Mouse (Mus musculus) mouse trophoblast stem cell (cell line): ENCODE measurements around the gene Rrn3.
"Not testable (repeated sequence)": the region's sequence is repeated elsewhere in the genome, so short reads cannot be mapped to it uniquely, and the experiment has no call there.

Experiments
- in situ Hi-C, 2 experiments: fragments of 300-500 bp; cut with MseI, MboI; formaldehyde crosslinking; loops; 2 replicates in 1 of 2; 3 replicates in 1 of 2; pipeline ENCODE4 v1.15.1; 2025

Gene Rrn3

DNA sequence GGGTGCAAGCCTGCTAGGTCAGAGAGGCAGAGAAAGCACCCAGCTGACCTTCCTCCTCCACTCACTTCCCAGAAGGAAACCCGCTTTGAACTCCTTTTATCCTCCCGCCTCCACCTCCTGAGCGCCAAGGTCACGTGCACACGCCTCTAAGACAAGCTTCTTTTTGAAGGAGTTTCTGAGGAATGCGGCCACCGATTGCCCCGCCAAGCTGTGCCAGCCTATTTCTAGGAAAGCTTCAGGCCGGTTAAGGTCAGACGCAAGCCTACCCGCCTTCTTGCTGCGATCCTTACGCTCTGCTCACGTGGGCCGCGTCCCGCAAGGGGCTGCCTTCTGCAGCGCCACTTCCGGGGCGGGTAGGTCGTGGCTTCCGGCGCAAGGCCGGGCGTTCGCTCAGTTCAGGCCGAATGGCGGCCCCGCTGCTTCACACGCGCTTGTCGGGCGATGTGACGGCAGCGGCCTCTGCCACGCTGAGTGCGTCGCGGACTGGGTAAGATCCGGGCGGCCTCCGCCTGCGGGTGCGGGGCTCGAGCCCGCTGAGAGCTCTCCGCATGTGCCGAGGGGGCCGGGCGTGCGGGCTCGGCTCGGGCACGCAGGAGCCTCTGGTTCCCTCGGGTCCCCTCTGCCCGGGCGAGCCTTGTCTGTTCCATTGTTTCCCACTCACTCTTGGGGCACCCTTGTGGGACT is at the start of gene Rrn3:
Gene Rrn3 (plus strand): TSS at position 356 of the 684 bp plus-strand sequence.
- in situ Hi-C loops: no loop called here

DNA sequence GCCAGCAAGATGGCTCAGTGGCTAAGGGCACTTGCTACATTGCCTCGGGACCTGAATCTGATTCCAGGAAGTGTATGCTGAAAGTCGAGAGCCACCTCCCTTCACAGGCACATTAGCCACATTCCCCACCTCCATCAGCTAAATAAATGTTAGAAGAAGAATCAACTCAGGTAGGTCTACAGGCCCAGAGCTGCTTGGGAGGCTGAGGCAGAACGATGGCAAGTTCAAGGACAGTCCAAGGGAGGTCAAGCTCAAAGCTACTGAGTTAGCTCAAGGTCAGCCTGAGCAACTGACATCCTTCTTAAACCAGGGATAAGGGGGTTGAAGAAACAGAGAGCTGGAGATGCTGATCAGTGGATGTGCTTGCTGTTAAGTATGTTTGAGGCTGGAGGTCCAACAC is 47.7 kb upstream of the Rrn3 start:
- in situ Hi-C loops: no loop called here

DNA sequence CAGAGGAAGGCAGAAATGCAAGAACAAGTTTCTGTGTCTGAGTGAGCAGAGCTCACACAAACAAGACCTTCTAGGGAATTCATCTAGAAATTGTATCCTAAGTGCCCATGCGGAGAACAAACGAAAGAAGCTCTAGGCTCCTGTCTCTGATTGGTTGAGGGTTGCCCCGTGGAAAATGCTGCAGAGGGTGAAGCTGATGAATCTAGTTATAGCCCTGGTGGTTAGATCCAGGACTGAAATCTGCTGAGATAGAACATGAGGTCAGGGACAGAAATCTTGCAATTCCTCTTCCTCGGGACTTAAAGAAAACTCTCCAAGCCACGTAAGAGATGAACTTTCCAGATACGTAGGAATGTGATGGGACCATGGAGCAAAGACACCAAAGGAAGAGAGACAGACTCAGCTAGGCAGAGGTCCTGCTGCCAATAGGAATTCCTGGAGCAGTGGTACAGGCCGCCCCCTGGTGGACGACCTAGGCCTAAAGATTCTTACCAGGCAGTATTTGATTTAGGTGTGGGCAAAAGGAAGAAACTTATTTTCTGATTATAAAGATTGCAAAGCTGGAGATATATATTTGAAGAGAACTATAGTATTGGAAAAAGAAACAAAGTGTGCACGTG is 46.9 kb upstream of the Rrn3 start:
- in situ Hi-C loops: no loop called here

DNA sequence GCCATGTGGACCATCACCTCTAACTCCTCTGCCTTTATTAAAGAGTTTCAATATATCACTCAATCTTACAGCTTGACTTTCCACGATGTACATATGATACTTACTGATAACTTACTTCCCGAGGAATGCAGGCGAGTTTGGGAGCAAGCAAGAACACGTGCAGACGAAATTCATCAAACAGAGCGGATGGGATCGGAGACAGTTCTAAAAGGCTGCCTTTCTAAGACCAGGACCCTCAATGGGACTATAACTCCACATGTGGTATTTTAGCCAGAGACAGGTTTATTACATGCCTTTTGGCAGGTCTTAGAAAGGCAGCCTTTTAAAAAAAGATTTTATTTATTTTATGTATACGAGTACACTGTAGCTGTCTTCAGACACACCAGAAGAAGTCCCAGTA is 44.5 kb upstream of the Rrn3 start:
- in situ Hi-C loops: no loop called here

DNA sequence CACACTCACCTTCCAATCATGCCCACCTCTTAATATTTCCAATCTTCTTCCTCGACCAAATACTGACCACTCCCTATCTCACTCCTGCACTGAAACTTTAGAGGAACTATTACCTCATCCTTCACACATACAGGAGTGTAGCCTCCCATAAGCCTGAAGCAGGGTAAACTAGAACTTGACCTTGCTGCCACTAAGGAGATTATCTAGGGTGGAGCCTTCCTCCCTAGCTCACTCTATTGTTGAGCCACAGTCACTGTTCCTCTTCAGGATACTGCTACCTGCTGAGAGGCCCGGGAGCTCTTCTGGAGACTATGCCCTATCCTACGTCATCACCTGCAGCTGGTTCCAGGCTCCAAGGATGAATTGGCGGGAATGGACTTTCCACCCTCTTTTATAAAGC is 41.5 kb upstream of the Rrn3 start:
- in situ Hi-C loops: not testable (repeated sequence)

DNA sequence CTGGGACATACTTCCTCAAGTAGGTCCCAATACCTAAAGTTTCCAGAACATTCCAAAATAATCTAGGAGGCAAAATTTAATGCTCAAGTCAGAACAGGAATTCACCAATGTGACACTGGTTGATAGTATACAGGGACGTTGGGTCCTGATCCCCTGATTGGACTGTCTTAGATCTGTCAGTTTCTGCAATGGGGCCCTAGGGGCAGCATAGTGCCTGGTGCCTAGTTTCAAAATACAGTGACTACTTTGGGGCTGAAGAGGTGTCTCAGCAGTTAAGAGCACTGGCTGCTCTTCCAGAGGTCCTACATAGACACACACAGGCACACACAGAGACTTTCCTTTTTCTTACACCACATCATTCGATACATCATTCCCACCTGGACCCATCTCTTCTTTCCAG is 39.7 kb upstream of the Rrn3 start:
- in situ Hi-C loops: no loop called here

DNA sequence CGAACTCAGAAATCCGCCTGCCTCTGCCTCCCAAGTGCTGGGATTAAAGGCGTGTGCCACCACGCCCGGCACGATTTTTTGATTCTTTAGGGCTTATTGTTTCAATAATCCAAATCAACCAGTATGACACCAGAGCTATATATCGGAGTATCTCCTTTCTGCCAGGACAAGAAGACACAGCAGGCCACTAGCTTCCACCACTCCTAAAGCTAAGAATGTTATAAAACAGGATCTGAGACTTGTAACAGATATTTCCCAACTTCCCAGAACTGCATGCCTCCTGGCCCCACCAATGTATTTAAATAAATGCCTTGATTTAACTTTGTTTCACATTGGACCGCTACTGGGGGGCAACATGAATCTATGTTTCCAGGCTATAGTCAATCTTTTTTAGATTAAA is 32.8 kb upstream of the Rrn3 start:
- in situ Hi-C loops: no loop called here

DNA sequence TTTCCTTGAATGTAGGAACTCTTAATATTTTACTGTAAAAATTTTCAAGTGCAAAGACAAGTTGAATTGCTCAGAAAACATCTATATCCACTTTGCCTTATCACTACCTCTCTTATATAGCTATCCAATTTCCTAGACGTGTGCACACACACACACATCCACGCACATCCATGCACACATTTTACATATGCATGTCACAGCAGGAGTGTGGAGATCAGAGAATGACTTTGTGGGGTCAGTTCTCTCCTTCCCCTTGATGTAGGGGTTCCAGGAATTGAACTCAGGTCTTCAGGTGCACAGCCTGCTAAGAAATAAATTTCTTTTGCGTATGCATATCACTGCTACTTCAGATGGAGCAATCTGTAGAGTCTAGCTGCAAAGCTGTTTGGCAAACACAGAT is 32.4 kb upstream of the Rrn3 start:
- in situ Hi-C loops: no loop called here

DNA sequence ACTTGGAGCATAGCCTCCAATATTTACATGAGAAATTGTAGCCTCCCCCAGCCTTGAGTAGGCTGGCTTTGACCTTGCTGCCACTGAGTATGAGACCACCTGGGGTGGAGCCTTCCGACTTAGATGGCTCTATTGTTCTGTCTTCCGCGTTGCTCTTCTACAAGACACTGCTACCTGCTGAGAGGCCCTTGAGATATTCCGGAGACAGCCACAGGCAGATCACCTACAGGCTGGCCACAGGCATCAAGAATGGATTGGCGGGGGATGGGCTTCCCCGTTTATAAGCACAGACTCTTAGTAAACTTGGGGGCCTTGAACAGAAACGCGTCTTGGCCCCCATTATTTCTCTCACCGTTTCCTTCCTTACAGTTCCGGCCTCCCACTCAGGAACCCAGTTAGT is 31.7 kb upstream of the Rrn3 start:
- in situ Hi-C loops: not testable (repeated sequence)

DNA sequence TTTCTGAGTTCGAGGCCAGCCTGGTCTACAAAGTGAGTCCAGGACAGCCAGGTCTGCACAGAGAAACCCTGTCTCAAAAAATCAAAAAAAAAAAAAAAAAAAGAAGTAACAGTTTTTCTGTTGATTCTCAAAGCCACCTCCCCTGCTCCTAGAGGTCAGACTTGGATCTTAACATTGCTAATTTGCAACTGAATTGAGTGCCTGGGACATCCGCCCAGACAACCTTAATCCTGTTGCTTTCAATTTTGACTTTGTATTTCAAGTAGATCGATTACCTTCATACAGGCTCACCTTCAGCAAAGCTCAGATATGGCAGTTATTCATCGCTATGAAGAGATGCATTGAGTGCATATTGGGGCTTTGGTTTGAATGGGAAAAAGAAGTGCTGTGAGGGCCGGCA is 31.2 kb upstream of the Rrn3 start:
- in situ Hi-C loops: no loop called here

DNA sequence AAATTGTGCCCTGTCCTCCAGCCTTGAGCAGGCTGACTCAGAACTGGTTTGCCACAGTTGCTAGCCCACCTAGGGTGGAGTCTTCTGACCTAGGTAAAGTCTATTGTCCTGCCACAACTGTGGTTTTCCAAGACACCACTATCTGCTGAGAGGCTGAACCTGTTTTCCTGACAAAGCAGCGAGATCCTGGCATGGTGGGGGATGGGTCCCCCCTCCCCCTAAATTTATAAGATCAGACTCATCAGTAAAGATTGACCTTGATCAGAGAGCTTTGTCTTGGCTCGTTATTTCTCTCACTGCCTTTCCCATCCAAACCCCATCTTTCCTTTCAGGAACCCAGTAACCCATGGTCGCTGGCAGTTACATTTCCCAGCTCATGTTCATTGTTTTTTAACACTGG is 30.5 kb upstream of the Rrn3 start:
- in situ Hi-C loops: no loop called here

DNA sequence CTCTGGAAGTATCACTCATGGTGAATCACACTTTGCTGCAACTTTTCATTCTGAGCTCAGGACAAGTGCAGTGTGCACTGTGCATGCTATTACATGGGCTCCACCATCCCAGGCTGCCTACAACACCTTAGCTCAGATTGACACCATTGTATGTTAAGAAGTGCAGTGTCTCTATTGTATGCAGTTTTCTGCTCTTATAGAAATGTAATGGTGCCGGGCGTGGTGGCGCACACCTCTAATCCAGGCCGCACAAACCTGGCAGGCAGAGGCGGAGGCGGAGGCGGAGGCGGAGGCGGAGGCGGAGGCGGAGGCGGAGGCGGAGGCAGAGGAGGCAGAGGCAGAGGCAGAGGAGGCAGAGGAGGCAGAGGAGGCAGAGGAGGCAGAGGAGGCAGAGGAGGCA is 29.9 kb upstream of the Rrn3 start:
- in situ Hi-C loops: no loop called here

DNA sequence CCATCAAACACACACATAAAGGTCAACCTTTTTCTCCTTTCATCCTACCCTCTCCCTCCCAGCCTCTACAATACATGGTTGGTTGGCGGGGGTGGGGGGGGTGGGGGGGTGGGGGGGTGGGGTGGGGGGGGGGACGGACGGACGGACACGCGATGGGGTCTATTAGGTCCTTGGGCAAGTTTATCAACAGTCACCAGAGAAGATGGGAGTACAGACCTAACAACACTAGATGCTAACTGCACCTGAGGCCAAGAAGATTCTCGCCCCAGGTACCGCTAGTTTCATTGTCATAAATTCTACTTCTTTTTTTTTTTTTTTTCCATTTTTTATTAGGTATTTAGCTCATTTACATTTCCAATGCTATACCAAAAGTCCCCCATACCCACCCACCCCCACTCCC is 26.5 kb upstream of the Rrn3 start:
- in situ Hi-C loops: no loop called here

DNA sequence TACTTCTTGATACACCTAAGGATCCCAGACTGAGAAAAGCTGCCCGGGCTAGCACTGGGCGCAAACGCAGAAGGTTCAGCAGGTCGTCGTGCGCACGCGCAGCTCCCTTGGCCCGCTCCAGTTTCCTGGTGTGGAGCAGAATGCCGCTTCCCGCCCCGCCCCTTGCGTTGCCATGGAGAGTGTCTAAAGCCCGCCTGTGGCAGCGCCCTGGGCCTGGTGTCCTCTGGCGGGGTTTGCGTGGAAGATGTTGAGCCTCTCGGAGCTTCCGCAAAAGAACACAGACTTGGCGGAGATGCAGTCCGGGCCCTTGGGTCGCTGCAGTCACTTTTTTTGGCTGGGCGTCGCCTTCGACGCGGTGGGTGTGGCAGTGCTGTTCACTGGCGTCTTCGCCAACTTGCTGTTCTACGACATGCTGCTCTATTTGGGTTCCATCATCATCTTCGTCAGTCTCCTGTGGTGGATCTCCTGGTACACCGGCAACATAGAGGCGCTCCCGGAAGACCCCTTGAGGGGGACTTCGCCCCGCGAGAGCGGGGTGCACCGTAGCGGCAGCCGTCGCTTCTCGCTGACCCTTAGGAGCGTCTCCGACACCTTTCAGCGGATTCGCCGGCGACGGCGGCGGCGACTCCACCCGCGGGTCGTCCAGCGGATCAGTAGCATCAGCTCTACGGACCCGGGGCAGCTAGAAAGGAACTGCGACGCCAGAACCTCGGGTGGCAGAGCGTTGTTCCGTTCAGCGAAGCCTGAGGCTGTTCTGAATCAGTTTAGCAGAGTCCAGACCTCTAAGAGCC is 25.9 kb upstream of the Rrn3 start:
- in situ Hi-C loops: no loop called here

DNA sequence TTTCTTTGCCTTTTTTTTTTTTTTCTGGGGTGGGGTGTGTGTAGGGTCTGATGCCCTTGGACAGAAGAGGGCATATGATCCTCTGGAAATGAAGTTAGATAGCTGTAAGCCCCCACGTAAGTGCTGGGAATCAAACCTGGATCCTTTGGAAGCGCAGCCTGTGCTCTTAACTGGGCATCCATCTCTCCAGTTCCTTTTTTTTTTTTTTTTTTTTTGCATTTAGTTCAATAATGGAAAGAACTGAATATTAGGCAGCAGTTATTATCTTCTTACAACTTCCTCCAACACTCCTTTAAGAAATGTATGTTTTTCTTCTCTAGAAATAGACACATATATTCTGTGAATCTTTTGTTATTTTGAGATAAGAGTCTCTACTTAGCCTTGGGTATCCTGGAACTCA is 22.7 kb upstream of the Rrn3 start:
- in situ Hi-C loops: no loop called here

DNA sequence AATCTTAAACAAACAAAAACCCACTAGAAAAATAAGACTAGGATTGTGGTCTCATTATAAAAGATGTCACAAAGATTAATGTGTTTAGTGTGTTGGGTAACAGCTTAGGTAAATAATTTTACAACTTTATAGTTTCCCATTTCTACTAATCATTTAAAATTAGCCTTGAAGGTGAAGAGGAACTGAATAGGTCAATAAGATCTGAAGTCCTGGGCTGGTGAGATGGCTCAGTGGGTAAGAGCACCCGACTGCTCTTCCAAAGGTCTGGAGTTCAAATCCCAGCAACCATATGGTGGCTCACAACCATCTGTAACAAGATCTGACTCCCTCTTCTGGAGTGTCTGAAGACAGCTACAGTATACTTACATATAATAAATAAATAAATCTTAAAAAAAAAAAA is 17.7 kb upstream of the Rrn3 start:
- in situ Hi-C loops: not testable (repeated sequence)

DNA sequence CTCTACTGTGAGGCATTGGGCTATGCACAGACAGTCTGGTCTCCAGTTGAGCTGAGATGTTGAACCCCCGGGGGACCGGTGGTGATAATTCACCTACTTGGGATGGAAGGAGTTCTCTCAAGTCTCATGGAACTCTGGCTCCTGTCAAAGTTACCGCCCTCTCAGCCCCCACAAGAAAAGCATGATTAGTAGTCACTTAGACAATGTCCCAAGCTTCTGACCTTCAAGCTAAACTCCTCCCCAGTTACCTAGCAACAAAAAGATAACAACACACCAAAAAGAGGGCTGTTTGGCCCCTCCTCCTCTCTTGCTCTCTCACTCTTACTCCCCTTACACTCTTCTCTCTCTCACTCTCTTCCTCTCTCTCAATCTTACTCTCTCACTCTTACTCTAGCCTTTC is 16.0 kb upstream of the Rrn3 start:
- in situ Hi-C loops: no loop called here

DNA sequence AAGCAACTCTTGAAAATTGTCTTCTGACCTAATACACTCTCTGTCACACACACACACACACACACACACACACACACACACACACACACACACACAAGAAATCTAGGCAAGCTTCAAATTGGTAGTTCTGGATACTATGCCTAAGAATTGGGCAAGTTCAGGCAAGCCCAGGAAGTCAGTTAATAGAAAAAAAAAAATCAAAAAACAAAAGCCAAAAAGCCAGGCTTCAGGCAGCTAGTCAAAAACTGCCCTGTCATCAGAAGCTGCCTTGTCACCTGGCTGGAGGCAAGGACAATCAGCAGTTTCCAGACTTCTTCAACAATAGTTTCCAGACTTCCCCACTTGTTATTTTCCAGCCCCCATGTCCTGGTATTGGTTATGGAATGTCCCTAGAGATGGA is 14.1 kb upstream of the Rrn3 start:
- in situ Hi-C loops: no loop called here

DNA sequence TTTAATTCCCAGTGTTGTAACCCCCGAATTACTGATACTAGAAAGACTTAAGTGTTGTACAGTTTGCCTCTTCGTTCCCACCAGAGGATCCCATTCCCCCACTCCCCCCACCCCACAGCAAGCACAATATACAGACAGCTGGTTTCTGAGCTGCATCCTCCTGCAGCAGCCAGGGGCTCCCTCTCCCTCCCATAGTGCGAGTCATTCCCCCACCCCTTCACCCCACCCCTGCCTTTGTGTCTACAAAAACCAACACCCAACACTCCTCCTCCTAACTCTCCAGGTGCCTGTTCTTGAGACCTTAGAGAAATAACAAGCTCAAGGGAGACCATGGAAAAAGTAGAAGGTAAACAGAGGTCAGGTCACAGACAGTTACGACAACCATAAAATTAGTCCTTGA is 8.9 kb upstream of the Rrn3 start:
- in situ Hi-C loops: not testable (repeated sequence)

DNA sequence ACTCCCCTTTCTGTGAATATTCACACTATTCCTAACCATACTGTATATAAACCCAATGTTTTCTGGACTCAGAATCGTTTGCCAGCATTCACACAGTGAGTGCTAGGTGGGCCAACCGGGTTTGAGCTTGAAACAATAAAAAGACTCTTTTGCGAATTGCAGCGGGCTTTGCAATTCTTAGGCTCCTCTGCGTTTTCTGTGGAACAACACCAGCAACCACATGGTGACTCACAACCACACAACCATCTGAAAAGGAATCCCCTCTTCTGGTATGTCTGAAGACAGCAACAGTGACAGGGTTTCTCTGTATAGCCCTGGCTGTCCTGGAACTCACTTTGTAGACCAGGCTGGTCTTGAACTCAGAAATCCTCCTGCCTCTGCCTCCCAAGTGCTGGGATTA is 8.5 kb upstream of the Rrn3 start:
- in situ Hi-C loops: not testable (repeated sequence)

DNA sequence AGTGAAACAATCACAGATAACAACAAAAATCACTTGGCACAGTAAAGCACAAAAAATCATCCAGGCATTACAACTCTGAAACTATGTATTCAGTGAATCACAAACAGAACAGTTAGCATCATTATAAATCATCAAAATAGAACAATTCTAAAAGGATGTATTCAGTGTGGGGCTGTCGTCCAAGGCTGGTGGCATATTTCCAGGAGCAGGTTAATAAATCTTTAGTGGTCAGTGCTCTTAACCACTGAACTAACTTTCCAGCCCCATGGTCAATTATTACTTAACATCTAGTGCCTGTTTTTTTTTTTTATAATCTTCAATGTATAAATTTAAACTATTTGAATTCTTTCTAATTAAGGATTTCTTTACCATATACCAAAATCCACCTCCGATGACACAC is 6.5 kb upstream of the Rrn3 start:
- in situ Hi-C loops: not testable (repeated sequence)

DNA sequence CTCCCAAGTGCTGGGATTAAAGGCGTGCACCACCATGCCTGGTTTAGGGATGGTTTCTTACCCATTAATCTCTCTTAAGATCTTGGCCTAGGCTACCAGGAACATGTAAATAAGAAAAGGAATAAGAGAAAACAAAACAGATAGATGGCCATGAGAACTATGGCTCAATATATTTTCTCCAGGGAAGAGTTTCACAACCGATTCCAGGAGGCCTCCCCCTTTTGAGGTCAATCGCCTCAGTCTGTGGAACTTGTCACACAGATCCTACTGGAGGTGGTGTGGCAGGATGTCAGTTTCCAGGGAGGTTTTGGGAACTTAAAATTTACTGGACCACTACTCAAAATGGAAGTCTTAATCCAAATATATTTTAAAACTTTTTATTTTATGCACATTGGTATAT is 5.9 kb upstream of the Rrn3 start:
- in situ Hi-C loops: not testable (repeated sequence)

DNA sequence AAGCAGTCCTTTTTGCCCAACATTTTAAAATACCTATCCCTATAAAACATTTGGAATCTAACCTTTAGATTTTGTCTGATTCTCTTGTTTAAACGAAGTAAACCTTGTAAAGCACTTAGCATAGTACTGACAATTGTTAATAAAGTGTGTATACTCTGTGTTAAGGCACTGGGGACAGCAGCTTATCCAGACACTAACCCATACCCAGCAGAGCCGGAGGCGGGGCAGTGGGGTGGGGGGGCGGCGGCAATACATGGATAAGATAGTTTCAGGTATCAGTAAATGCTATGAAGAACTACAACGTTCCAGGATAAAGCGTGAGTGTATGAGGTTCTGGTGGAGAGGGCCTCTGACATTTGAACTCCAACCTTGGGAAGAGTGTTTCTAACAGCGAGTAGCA is 708 bp downstream of the Rrn3 start:
- in situ Hi-C loops: no loop called here
